Mouse (Mus musculus) C2C12 (cell line): ENCODE data around the gene Itpr3. TPM values are rescaled to one million over a fixed set of nuclear protein-coding genes. Genes with fewer than 3 reads are reported as not detected.

Source experiments
- H3K27me3 ChIP-seq: one replicate; pipeline ENCODE4 v1.6.1; 2011; ENCODE audit not compliant: control insufficient read depth, insufficient read depth, insufficient read length
- H3K36me3 ChIP-seq: one replicate; pipeline ENCODE4 v1.6.1; 2011; ENCODE audit not compliant: control insufficient read depth, insufficient read depth
- H3K4me3 ChIP-seq: one replicate; pipeline ENCODE4 v1.5.1; 2011; ENCODE audit warnings: mild to moderate bottlenecking, control low read depth; ENCODE audit not compliant: poor library complexity, insufficient read depth, severe bottlenecking
- H3K79me2 ChIP-seq: one replicate; pipeline ENCODE4 v1.6.1; 2011; ENCODE audit not compliant: control insufficient read depth, insufficient read depth
- H3K79me3 ChIP-seq: one replicate; pipeline ENCODE4 v1.6.1; 2011; ENCODE audit warnings: low read depth, control low read depth
- H3ac ChIP-seq: one replicate; pipeline ENCODE3; 2011; ENCODE audit warnings: low read depth; ENCODE audit not compliant: control insufficient read depth, insufficient read length
- CEBPB ChIP-seq: IDR thresholded peaks from one replicate; pipeline ENCODE4 v1.6.1; 2011; ENCODE audit warnings: low read depth, mild to moderate bottlenecking, control low read depth, moderate library complexity
- CTCF ChIP-seq: IDR thresholded peaks from one replicate; pipeline ENCODE4 v1.5.1; 2011; ENCODE audit not compliant: control insufficient read depth, insufficient read depth, insufficient read length
- FOSL1 ChIP-seq: IDR thresholded peaks from one replicate; pipeline ENCODE4 v1.8.0; 2011; ENCODE audit warnings: mild to moderate bottlenecking, low read length; ENCODE audit not compliant: poor library complexity, insufficient read depth, severe bottlenecking
- MAX ChIP-seq: IDR thresholded peaks from one replicate; pipeline ENCODE4 v1.6.1; 2011; ENCODE audit warnings: mild to moderate bottlenecking, control low read depth
- MYOD1 ChIP-seq: IDR thresholded peaks from one replicate; pipeline ENCODE4 v1.6.1; 2011; ENCODE audit warnings: low read depth; ENCODE audit not compliant: control insufficient read depth, insufficient read length
- MYOG ChIP-seq: IDR thresholded peaks from one replicate; pipeline ENCODE4 v1.6.1; 2011; ENCODE audit not compliant: control insufficient read depth, insufficient read length; ENCODE audit errors: extremely low read depth
- USF1 ChIP-seq: IDR thresholded peaks from one replicate; pipeline ENCODE4 v1.6.1; 2011; ENCODE audit warnings: low read depth, mild to moderate bottlenecking, control low read depth, moderate library complexity
- polyA plus RNA-seq: library from polyadenylated mRNA; unstranded; fragments of >200 nt; fragmentation: generic; extraction: Trizol; gene quantifications from one replicate; pipeline ENCODE4 v1.2.1, GENCODE M21; 2012; ENCODE audit warnings: missing spikeins

The Itpr3 gene
- polyA plus RNA-seq, 1 experiment, result 20.0 TPM

GRCm38 (mm10) chr17:27032328-27032727 is 24.8 kb upstream of the Itpr3 start:
- H3K4me3 ChIP-seq, result no peak overlapping the region
- H3K36me3 ChIP-seq, result no peaks in the 10 kb centered on the region
- peaks cover 10% of the 10 kb centered on the region for H3K79me3 ChIP-seq
- no peak overlapping the region for H3ac ChIP-seq
- TF ChIP-seq MAX, result no peak
- no peak for TF ChIP-seq MYOD1
- TF ChIP-seq CTCF, result no peak
- TF ChIP-seq CEBPB, result no peak
- no peak for TF ChIP-seq MYOG
- no peak for TF ChIP-seq USF1
- no peak for TF ChIP-seq FOSL1
- no peaks in the 10 kb centered on the region for H3K27me3 ChIP-seq
- peaks cover 11% of the 10 kb centered on the region for H3K79me2 ChIP-seq

DNA sequence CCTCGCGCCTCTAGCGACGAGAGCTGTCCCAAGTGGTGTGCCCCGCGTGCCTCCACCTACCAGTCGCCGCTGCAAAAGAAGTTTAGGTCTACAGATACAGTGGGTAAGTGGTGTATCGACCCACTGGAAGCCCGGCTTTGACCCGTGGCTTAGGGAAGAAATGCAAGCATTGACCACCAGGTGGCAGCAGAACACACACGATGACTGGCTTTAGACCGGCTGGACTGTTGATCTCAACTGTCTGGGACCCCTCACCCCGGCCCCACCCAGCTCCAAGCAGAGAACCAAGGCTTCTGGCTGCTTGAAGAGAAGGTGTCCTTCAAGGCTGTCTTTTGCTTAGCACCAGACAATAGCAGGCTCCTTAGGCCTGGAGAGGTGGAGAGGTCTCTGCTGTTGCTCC is 24.2 kb upstream of the Itpr3 start:
- Histone ChIP-seq H3K79me3 (peaks cover 4% of the 10 kb centered on the region), H3K36me3 (no peaks in the 10 kb centered on the region), H3K79me2 (peaks cover 6% of the 10 kb centered on the region), H3ac (no peak overlapping the region), H3K27me3 (no peaks in the 10 kb centered on the region), H3K4me3 (no peak overlapping the region)
- no peak for TF ChIP-seq MYOD1
- peak; percentile 87 for TF ChIP-seq CTCF
- no peak for TF ChIP-seq USF1
- no peak for TF ChIP-seq MAX
- no peak for TF ChIP-seq CEBPB
- no peak for TF ChIP-seq FOSL1

DNA sequence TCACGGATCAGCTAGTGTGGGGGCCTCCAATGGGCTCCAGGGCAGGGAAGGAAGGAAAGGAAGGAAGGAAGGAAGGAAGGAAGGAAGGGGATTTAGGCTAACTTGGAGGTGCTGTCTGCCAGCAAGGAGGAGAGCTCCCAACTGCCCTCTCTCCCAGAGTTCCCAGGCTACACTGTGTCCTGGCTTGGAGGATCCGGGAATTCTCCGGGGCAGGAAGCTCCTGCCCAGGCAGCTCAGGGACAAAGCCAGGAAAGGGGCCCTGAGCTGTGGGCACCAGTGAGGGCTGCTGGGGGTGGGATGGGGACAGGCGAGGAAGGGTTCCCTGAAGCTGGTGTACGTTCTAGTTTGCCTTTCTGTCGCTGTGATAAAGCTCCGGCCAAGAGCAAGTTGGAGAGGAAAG is 20.6 kb upstream of the Itpr3 start:
- Histone ChIP-seq H3K4me3 (no peak overlapping the region), H3K27me3 (no peaks in the 10 kb centered on the region), H3K79me3 (no peaks in the 10 kb centered on the region), H3K36me3 (no peaks in the 10 kb centered on the region), H3K79me2 (no peaks in the 10 kb centered on the region), H3ac (no peak overlapping the region)
- TF ChIP-seq CEBPB (no peak), MYOG (no peak), FOSL1 (no peak), USF1 (no peak), MAX (no peak), CTCF (no peak), MYOD1 (no peak)

GRCm38 (mm10) chr17:27038335-27039050 is 18.6 kb upstream of the Itpr3 start:
- Histone ChIP-seq H3K27me3 (no peaks in the 10 kb centered on the region), H3K4me3 (no peak overlapping the region), H3K36me3 (no peaks in the 10 kb centered on the region), H3K79me3 (no peaks in the 10 kb centered on the region), H3K79me2 (no peaks in the 10 kb centered on the region), H3ac (peak overlapping the region; percentile 64)
- TF ChIP-seq MAX, result peak; percentile 70
- no peak for TF ChIP-seq MYOG
- TF ChIP-seq MYOD1, result peak; percentile 7
- TF ChIP-seq USF1, result peak; percentile 65
- no peak for TF ChIP-seq CTCF
- no peak for TF ChIP-seq CEBPB
- TF ChIP-seq FOSL1, result peak; percentile 62

DNA sequence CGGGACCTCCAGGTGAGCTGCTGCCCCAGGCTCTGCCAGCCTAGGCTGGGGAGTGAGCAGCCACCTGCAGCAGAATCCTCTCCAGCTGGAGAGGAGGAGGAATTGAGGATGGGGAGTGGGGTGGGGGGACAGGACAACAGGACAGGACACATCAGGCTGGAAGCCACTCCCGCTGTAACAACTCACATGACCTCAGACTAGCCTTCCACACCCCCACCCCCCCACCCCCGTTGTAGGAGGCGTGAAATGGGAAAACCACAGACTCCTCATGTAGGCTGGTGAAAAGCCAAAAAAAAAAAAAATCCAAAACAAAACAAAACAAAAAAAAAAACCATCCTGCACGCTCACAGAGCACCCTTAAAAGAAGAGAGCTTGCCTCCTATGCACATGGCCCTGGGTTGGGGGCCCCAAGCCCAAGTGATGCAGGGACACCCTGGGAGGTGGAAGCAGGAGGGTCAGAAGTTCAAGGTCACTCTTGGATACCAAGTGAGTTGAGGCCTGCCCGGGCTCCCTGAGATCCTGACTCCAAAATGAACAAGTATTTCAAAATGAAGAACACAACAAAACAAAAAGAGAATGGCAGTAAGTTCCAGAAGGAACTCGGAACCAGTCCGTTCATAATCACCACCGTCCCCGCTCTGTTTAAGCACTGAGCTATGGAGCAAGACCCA is 17.5 kb upstream of the Itpr3 start:
- H3K36me3 ChIP-seq, result no peaks in the 10 kb centered on the region
- no peak for TF ChIP-seq MYOG
- no peak for TF ChIP-seq MYOD1
- no peak for TF ChIP-seq CEBPB
- no peak for TF ChIP-seq MAX
- no peak for TF ChIP-seq USF1
- TF ChIP-seq CTCF, result no peak
- H3K79me2 ChIP-seq, result no peaks in the 10 kb centered on the region
- no peaks in the 10 kb centered on the region for H3K27me3 ChIP-seq
- no peak overlapping the region for H3ac ChIP-seq
- no peaks in the 10 kb centered on the region for H3K79me3 ChIP-seq
- no peak overlapping the region for H3K4me3 ChIP-seq
